Mouse (Mus musculus) embryonic facial prominence, embryonic 14.5 days (tissue): Measurements from ENCODE around the gene Sgsm1. TPM values are rescaled to one million over a fixed set of nuclear protein-coding genes. Genes with fewer than 3 reads are reported as not detected.
A peak's percentile ranks its signal among the peaks of the same experiment; 100 is the strongest.

Experiments used
- ATAC-seq: fragments of 200-750 bp; cut with Nextera tagmentation; 2 replicates; pipeline ENCODE4 v1.8.0; 2017; ENCODE audit warnings: low read depth, moderate number of reproducible peaks, moderate TSS enrichment
- DNase-seq: peaks from one replicate; pipeline ENCODE4 v3.0.0-alpha.2; 2015; ENCODE audit warnings: low spot score
- H3K27ac ChIP-seq: fragments of 300-500 bp; sonication (generic); replicated peaks from 2 replicates; pipeline ENCODE4 v1.5.1; 2014; ENCODE audit warnings: low read depth, mild to moderate bottlenecking, low read length, moderate library complexity
- H3K27me3 ChIP-seq: fragments of 300-500 bp; sonication (generic); replicated peaks from 2 replicates; pipeline ENCODE4 v1.6.1; 2014; ENCODE audit warnings: low read length; ENCODE audit not compliant: control insufficient read depth, insufficient read depth
- H3K36me3 ChIP-seq: fragments of 300-500 bp; sonication (generic); 2 replicates; pipeline ENCODE4 v1.6.1; 2014; ENCODE audit warnings: low read length, mixed read lengths; ENCODE audit not compliant: control insufficient read depth, insufficient read depth
- H3K4me1 ChIP-seq: fragments of 300-500 bp; sonication (generic); 2 replicates; pipeline ENCODE4 v1.6.1; 2014; ENCODE audit warnings: antibody characterized with exemption, low read length; ENCODE audit not compliant: control insufficient read depth, insufficient read depth
- H3K4me2 ChIP-seq: fragments of 300-500 bp; sonication (generic); 2 replicates; pipeline ENCODE4 v1.6.1; 2014; ENCODE audit warnings: low read depth, mild to moderate bottlenecking, low read length, moderate library complexity, mixed read lengths
- H3K4me3 ChIP-seq: fragments of 300-500 bp; sonication (generic); 2 replicates; pipeline ENCODE4 v1.5.1; 2014; ENCODE audit warnings: low read depth, mild to moderate bottlenecking, low read length
- H3K9ac ChIP-seq: fragments of 300-500 bp; sonication (generic); 2 replicates; pipeline ENCODE4 v1.6.1; 2014; ENCODE audit warnings: low read depth, mild to moderate bottlenecking, low read length, moderate library complexity, mixed read lengths
- H3K9me3 ChIP-seq: fragments of 300-500 bp; sonication (generic); 2 replicates; pipeline ENCODE4 v1.6.1; 2016; ENCODE audit warnings: low read length; ENCODE audit not compliant: control insufficient read depth
- WGBS: fragments of 180-500 bp; shearing (Covaris S2); extraction: QIAGEN DNeasy Blood & Tissue Kit; methylation state at CpG from one replicate; pipeline ENCODE4 v1.1.7; 2014; 5-methylcytosine and 5-hydroxymethylcytosine counted together
- polyA plus RNA-seq: library from polyadenylated mRNA; unstranded; fragments of >200 nt; fragmentation: Nextera tagmentation; extraction: Ambion mirVana; gene quantifications from 2 replicates; pipeline ENCODE4 v1.2.1, GENCODE M21; 2014

Gene Sgsm1
- polyA plus RNA-seq, 1 experiment from 2014 or later: 2.0 TPM

GRCm38 (mm10) chr5:113214041-113214440 lies 96.5 kb downstream of the Sgsm1 start:
- 88% methylated on average over 8 of the region's 8 CpGs for WGBS
- no peak overlapping the region for H3K27ac ChIP-seq
- no peak for DNase-seq
- no peak for ATAC-seq
- H3K27me3 ChIP-seq: no peaks in the 10 kb centered on the region
- no peaks in the 10 kb centered on the region for H3K36me3 ChIP-seq
- H3K9me3 ChIP-seq: no peaks in the 10 kb centered on the region
- no peak overlapping the region for H3K4me2 ChIP-seq
- H3K9ac ChIP-seq: no peak overlapping the region
- H3K4me3 ChIP-seq: no peak overlapping the region
- peaks cover 9% of the 10 kb centered on the region for H3K4me1 ChIP-seq

DNA sequence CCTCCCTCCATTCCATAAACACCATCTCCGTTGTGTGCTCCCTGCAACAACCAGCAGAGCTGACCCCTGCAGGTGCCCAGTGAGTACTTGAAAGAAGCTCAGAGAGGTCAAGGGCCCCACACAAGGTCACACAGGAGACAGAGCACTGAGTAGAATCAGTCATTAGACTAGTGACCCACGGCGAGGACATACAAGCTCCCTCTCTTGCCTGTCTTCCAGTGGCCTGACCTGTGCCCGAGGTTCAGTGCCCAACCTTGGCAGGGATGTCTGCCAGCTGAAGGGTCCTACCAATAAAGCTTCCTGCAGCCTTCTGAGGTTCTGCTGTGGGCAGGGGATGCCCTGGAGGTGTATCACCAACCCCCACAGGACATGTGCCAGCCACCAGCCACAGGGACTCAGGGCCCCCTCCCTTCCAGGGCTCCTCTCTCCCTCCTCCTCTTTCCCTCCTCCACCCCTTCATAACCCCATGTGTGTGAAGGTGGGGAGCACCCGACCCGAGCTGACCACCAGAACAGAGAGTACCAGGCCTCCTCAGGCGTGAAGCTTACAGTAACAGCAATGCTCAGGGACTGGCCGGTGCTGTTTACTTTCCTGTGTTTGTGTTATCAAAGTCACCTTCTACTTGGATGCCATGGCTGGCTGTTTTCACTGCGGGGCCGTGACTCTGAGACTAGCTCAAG lies 98.3 kb downstream of the Sgsm1 start:
- no peaks in the 10 kb centered on the region for H3K27me3 ChIP-seq
- no peak overlapping the region for H3K4me3 ChIP-seq
- ATAC-seq (no peak), DNase-seq (no peak)
- 79% methylated on average over 10 of the region's 10 CpGs for WGBS
- H3K4me1 ChIP-seq: peaks cover 25% of the 10 kb centered on the region
- H3K27ac ChIP-seq: no peak overlapping the region
- H3K36me3 ChIP-seq: no peaks in the 10 kb centered on the region
- H3K9ac ChIP-seq: no peak overlapping the region
- H3K9me3 ChIP-seq: no peaks in the 10 kb centered on the region
- H3K4me2 ChIP-seq: no peak overlapping the region

- 76% methylated on average over 6 of the region's 6 CpGs for WGBS
- no peak overlapping the region for H3K4me2 ChIP-seq
- H3K36me3 ChIP-seq: no peaks in the 10 kb centered on the region
- H3K4me3 ChIP-seq: no peak overlapping the region
- peaks cover 27% of the 10 kb centered on the region for H3K4me1 ChIP-seq
- ATAC-seq (no peak), DNase-seq (no peak)
- H3K9me3 ChIP-seq: no peaks in the 10 kb centered on the region
- H3K27ac ChIP-seq: peak overlapping the region; percentile 15; the same call in 1 of the 2 replicates
- H3K9ac ChIP-seq: no peak overlapping the region
- no peaks in the 10 kb centered on the region for H3K27me3 ChIP-seq
Measured at GRCm38 (mm10) chr5:113210314-113210713, 100.3 kb downstream of the Sgsm1 start.

DNA sequence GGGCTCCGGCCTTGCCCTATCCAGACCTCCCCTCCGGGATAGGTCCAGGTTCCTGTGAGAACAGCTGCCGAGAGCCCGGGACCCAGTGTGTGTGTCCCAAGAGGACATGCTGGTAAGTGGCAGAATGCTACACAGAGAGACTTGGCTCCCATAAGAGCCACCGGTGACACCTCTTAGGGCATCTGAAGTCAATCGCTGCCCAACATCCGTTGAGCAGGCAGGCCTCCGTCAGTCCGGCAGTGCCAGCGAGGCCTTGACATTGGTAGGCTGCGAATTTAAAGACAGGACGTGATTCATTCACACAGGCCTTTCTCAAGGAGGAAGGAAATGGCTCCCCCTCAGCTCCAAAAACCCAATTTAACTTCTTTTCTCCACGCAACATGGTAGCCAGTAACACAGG lies 100.7 kb downstream of the Sgsm1 start:
- peak overlapping the region; percentile 82 for H3K27ac ChIP-seq
- WGBS: 76% methylated on average over 13 of the region's 13 CpGs
- H3K36me3 ChIP-seq: no peaks in the 10 kb centered on the region
- no peak overlapping the region for H3K4me2 ChIP-seq
- no peaks in the 10 kb centered on the region for H3K27me3 ChIP-seq
- no peaks in the 10 kb centered on the region for H3K9me3 ChIP-seq
- DNase-seq: peak; percentile 19
- ATAC-seq: no peak
- no peak overlapping the region for H3K9ac ChIP-seq
- H3K4me3 ChIP-seq: no peak overlapping the region
- peaks cover 27% of the 10 kb centered on the region for H3K4me1 ChIP-seq

- Histone ChIP-seq H3K4me2 (no peak overlapping the region), H3K4me1 (peaks cover 27% of the 10 kb centered on the region), H3K4me3 (no peak overlapping the region), H3K27ac (peak overlapping the region; percentile 82), H3K9ac (no peak overlapping the region; the same call in 1 of the 2 replicates), H3K36me3 (no peaks in the 10 kb centered on the region), H3K9me3 (no peaks in the 10 kb centered on the region), H3K27me3 (no peaks in the 10 kb centered on the region)
- DNase-seq (no peak), ATAC-seq (no peak)
- WGBS: 40% methylated on average over 11 of the region's 11 CpGs
Measured at GRCm38 (mm10) chr5:113209401-113209750, 101.2 kb downstream of the Sgsm1 start.

- DNase-seq: peak; percentile 87
Measured at GRCm38 (mm10) chr5:113208622-113209400, 101.8 kb downstream of the Sgsm1 start.

DNA sequence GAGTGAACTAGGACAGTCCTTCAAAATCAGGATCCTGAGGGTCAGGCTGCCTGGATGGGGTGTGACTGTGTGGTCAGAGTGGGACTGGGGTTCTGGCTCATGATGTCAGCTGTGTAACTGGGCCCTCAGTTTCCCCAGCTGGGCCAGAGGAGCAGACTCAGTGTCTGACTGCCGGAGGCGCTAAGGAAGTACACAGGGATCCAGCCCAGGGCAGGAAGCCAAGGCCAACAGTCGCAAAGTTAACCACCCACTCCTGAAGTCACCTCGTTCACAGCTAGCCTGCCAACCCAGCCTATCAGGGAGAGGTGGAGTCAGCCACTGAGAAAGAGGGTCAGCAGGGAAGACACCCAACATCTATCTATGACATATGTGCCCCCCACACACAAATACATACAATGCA lies 102.5 kb downstream of the Sgsm1 start:
- H3K9me3 ChIP-seq: no peaks in the 10 kb centered on the region
- peaks cover 27% of the 10 kb centered on the region for H3K4me1 ChIP-seq
- H3K36me3 ChIP-seq: no peaks in the 10 kb centered on the region
- DNase-seq (no peak), ATAC-seq (no peak)
- H3K9ac ChIP-seq: no peak overlapping the region
- 53% methylated on average over 4 of the region's 4 CpGs for WGBS
- no peaks in the 10 kb centered on the region for H3K27me3 ChIP-seq
- peak overlapping the region; percentile 82 for H3K27ac ChIP-seq
- no peak overlapping the region for H3K4me3 ChIP-seq
- no peak overlapping the region for H3K4me2 ChIP-seq

More at GRCm38 (mm10) chr5:113208622-113209400, 101.8 kb downstream of the Sgsm1 start:
- Histone ChIP-seq H3K4me1 (peaks cover 27% of the 10 kb centered on the region), H3K4me2 (no peak overlapping the region), H3K27me3 (no peaks in the 10 kb centered on the region), H3K36me3 (no peaks in the 10 kb centered on the region), H3K9me3 (no peaks in the 10 kb centered on the region), H3K27ac (peak overlapping the region; percentile 82), H3K9ac (no peak overlapping the region; the same call in 1 of the 2 replicates), H3K4me3 (no peak overlapping the region)
- 34% methylated on average over 11 of the region's 11 CpGs for WGBS
- ATAC-seq: peak; percentile 77

DNA sequence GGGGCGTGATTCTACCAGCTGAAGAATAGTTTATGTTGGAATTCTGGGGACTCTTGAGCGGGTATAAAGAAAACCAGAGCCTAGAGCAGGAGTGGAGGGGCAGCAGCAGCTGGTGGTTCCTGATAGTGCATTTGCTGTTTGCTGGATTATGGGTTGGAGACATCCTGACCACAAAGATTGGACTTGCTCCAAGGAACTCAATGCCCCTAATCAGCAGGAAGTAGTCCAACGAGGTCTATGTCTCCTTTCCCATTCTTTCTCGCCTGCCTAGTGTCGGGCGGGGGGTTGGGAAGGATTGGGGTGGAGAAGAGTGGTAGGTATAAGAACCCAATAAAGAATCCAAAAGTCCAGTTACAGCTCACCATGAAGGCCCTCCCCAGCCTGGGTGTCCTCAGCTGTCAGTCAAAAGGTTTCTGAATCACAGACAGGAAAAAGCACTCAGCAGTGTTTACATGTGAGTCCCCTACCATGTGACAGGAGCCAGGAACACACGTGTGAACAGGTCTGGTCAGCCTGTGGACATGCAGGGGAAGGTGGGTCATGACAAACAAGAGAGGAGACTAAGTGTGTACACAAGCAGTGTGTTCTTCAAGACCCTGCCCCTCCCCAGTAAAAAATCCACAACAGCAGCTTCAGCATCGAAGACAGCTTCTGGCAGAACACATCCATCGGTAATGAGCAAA lies 103.8 kb downstream of the Sgsm1 start:
- DNase-seq (peak; percentile 34), ATAC-seq (no peak)
- no peak overlapping the region for H3K4me2 ChIP-seq
- no peak overlapping the region for H3K9ac ChIP-seq
- WGBS: 39% methylated on average over 9 of the region's 9 CpGs
- H3K36me3 ChIP-seq: no peaks in the 10 kb centered on the region
- H3K27me3 ChIP-seq: no peaks in the 10 kb centered on the region
- H3K9me3 ChIP-seq: no peaks in the 10 kb centered on the region
- peaks cover 27% of the 10 kb centered on the region for H3K4me1 ChIP-seq
- H3K4me3 ChIP-seq: no peak overlapping the region
- H3K27ac ChIP-seq: no peak overlapping the region
